Mouse (Mus musculus) ES-Bruce4 (cell line): ENCODE data around the gene Nr2e3. TPM values are rescaled to one million over a fixed set of nuclear protein-coding genes. Genes with fewer than 3 reads are reported as not detected.

Experiments used
- H3K27ac ChIP-seq: 2 replicates; pipeline ENCODE4 v1.5.1; 2012; ENCODE audit warnings: low read length, inconsistent platforms; ENCODE audit not compliant: insufficient read depth
- H3K27me3 ChIP-seq: 2 replicates; pipeline ENCODE4 v1.6.1; 2012; ENCODE audit warnings: mild to moderate bottlenecking, low read length, inconsistent platforms; ENCODE audit not compliant: control insufficient read depth, poor library complexity, insufficient read depth, severe bottlenecking
- H3K36me3 ChIP-seq: 2 replicates; pipeline ENCODE4 v1.6.1; 2012; ENCODE audit warnings: inconsistent platforms, mild to moderate bottlenecking, low read length, moderate library complexity; ENCODE audit not compliant: control insufficient read depth, poor library complexity, insufficient read depth, severe bottlenecking
- H3K4me1 ChIP-seq: one replicate; pipeline ENCODE4 v1.8.1; 2011; ENCODE audit warnings: low read length; ENCODE audit not compliant: control insufficient read depth, insufficient read depth
- H3K4me3 ChIP-seq: 2 replicates; pipeline ENCODE4 v1.5.1; 2011; ENCODE audit warnings: low read depth, mild to moderate bottlenecking, low read length
- H3K9ac ChIP-seq: 2 replicates; pipeline ENCODE4 v1.6.1; 2012; ENCODE audit warnings: low read depth, mild to moderate bottlenecking, inconsistent platforms; ENCODE audit not compliant: poor library complexity, severe bottlenecking
- H3K9me3 ChIP-seq: replicated peaks from 2 replicates; pipeline ENCODE4 v1.6.1; 2012; ENCODE audit warnings: mild to moderate bottlenecking, low read length, inconsistent platforms; ENCODE audit not compliant: control insufficient read depth, poor library complexity, insufficient read depth, severe bottlenecking
- CTCF ChIP-seq: IDR thresholded peaks from one replicate; pipeline ENCODE4 v1.8.1; 2011; ENCODE audit warnings: low read depth, low read length
- EP300 ChIP-seq: IDR thresholded peaks from 2 replicates; pipeline ENCODE4 v1.6.1; 2011; ENCODE audit warnings: low read depth, low read length; ENCODE audit not compliant: insufficient read depth
- POLR2A ChIP-seq: IDR thresholded peaks from one replicate; pipeline ENCODE4 v1.8.1; 2011; ENCODE audit warnings: low read length; ENCODE audit not compliant: insufficient read depth
- polyA plus RNA-seq: library from polyadenylated mRNA; stranded (reverse); fragments of >200 nt; gene quantifications from 2 replicates; pipeline ENCODE4 v1.2.4, GENCODE M21; 2011; ENCODE audit warnings: low read depth; ENCODE audit not compliant: missing spikeins, insufficient read depth, insufficient read length

Gene Nr2e3
- polyA plus RNA-seq, 1 experiment = not detected

DNA sequence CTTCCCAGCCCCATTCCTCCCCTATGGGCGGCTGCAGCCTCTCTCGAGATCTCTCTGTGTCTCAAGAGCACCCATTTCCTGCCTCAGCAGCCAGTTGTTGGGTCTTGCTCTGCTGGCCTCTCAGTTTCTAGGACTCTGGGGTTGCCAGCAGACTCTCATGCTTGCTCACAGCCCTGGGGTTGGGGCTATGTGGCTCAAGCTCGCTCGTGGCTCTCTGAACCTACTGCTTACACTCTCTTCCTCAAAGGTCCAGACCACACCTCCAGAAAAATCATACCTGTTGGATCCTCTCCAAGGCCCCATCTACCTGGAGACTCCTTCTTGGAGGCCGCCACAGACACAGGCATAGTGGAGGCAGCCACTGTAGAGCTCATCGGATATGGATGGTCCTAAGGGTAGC is 10.9 kb downstream of the Nr2e3 start:
- Histone ChIP-seq H3K4me3 (no peak overlapping the region), H3K27ac (no peak overlapping the region), H3K36me3 (no peaks in the 10 kb centered on the region), H3K9me3 (no peaks in the 10 kb centered on the region), H3K9ac (no peak overlapping the region), H3K27me3 (no peaks in the 10 kb centered on the region), H3K4me1 (no peaks in the 10 kb centered on the region)
- TF ChIP-seq POLR2A = no peak
- TF ChIP-seq CTCF = no peak
- TF ChIP-seq EP300 = no peak

DNA sequence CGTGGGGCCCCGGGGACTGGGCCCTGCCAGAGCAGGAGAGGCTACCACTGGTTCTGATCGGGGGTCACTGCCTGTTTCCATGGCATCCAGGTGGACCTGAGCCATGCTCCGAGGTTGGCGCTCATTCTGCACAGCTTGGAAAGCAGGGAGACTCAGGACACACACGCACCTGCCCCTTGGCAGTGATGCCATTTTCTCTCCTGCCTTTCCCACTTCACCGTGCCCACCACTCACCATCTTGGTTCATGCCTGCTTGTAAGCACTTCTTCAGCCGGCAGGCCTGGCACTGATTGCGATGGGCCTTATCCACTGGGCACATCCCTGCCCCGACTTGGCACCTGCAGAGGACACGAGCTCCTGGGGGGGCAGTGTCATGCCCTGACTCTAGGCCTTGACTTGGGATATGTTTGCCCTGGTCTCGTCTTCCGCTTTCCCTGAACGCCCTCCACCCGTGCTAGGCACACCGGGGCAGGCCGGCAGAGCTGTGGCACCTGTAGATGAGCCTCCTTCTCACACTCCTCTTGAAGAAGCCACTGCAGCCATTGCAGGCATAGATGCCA is 11.7 kb downstream of the Nr2e3 start:
- Histone ChIP-seq H3K36me3 (no peaks in the 10 kb centered on the region), H3K4me3 (no peak overlapping the region), H3K9ac (no peak overlapping the region), H3K9me3 (no peaks in the 10 kb centered on the region), H3K4me1 (no peaks in the 10 kb centered on the region), H3K27ac (no peak overlapping the region), H3K27me3 (no peaks in the 10 kb centered on the region)
- TF ChIP-seq CTCF (no peak), POLR2A (no peak), EP300 (no peak)

GRCm38 (mm10) chr9:59948226-59948625 is 12.2 kb downstream of the Nr2e3 start:
- Histone ChIP-seq H3K4me3 (no peak overlapping the region), H3K9ac (no peak overlapping the region), H3K4me1 (no peaks in the 10 kb centered on the region), H3K27me3 (no peaks in the 10 kb centered on the region), H3K27ac (no peak overlapping the region), H3K9me3 (no peaks in the 10 kb centered on the region), H3K36me3 (no peaks in the 10 kb centered on the region)
- TF ChIP-seq EP300 = no peak
- no peak for TF ChIP-seq CTCF
- TF ChIP-seq POLR2A = no peak

DNA sequence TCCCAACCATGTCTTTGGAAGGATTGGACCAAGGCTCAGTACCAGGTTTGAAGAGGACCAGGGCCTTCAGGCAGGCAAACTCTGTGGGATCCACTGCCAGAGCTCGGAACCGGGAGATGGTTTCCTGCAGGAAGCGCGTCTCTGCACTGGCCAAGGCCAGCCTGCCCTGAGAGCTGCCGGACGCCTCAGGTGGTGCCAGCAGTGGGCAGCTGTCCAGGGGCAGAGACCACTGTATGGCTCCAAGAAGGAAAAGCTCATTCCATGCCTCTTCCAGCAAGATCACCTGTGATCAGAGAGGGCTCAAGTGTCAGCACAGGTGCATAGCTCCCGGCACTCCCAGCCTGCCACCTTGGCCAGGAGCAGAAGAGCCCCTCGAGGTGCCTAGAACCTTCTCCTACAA is 13.2 kb downstream of the Nr2e3 start:
- TF ChIP-seq POLR2A = no peak
- TF ChIP-seq CTCF = no peak
- TF ChIP-seq EP300 = no peak
- H3K4me1 ChIP-seq = no peaks in the 10 kb centered on the region
- no peak overlapping the region for H3K27ac ChIP-seq
- H3K9me3 ChIP-seq = no peaks in the 10 kb centered on the region
- no peak overlapping the region for H3K9ac ChIP-seq
- no peaks in the 10 kb centered on the region for H3K27me3 ChIP-seq
- no peak overlapping the region for H3K4me3 ChIP-seq
- H3K36me3 ChIP-seq = no peaks in the 10 kb centered on the region

- TF ChIP-seq POLR2A (no peak), EP300 (no peak), CTCF (no peak)
- Histone ChIP-seq H3K27me3 (no peaks in the 10 kb centered on the region), H3K4me1 (no peaks in the 10 kb centered on the region), H3K9ac (no peak overlapping the region), H3K4me3 (no peak overlapping the region), H3K9me3 (no peaks in the 10 kb centered on the region; the same call in 1 of the 2 replicates), H3K36me3 (no peaks in the 10 kb centered on the region), H3K27ac (no peak overlapping the region)
These were observed 15.2 kb downstream of the Nr2e3 start for GRCm38 (mm10) chr9:59945241-59945640.

- H3K4me1 ChIP-seq = no peaks in the 10 kb centered on the region
- peaks cover 4% of the 10 kb centered on the region; the same call in 1 of the 2 replicates for H3K9me3 ChIP-seq
- H3K36me3 ChIP-seq = no peaks in the 10 kb centered on the region
- no peak overlapping the region for H3K4me3 ChIP-seq
- no peaks in the 10 kb centered on the region for H3K27me3 ChIP-seq
- TF ChIP-seq CTCF (no peak), POLR2A (no peak), EP300 (no peak)
- H3K9ac ChIP-seq = no peak overlapping the region
- H3K27ac ChIP-seq = no peak overlapping the region
These were observed 16.6 kb downstream of the Nr2e3 start for GRCm38 (mm10) chr9:59943826-59944225.
